Mouse (Mus musculus) limb, embryonic 12.5 days (tissue): ENCODE results near the gene Rheb. TPM values are rescaled to one million over a fixed set of nuclear protein-coding genes. Genes with fewer than 3 reads are reported as not detected.
"Not testable (repeated sequence)": the region's sequence is repeated elsewhere in the genome, so short reads cannot be mapped to it uniquely, and the experiment has no call there.

Experiments used
- ATAC-seq: fragments of 200-750 bp; cut with Nextera tagmentation; 2 replicates; pipeline ENCODE4 v1.8.0; 2017; ENCODE audit warnings: low read depth, moderate TSS enrichment; ENCODE audit not compliant: insufficient number of reproducible peaks, insufficient read depth, low FRiP score, low TSS enrichment
- H3K27ac ChIP-seq: fragments of 300-500 bp; sonication (generic); 2 replicates; pipeline ENCODE4 v1.5.1; 2016; ENCODE audit warnings: mild to moderate bottlenecking, moderate library complexity
- H3K27me3 ChIP-seq: fragments of 300-500 bp; sonication (generic); 2 replicates; pipeline ENCODE4 v1.6.1; 2016; ENCODE audit warnings: mild to moderate bottlenecking, moderate library complexity
- H3K36me3 ChIP-seq: fragments of 300-500 bp; sonication (generic); 2 replicates; pipeline ENCODE4 v1.6.1; 2016; ENCODE audit warnings: mild to moderate bottlenecking, moderate library complexity
- H3K4me1 ChIP-seq: fragments of 300-500 bp; sonication (generic); replicated peaks from 2 replicates; pipeline ENCODE4 v1.6.1; 2016
- H3K4me2 ChIP-seq: fragments of 300-500 bp; sonication (generic); 2 replicates; pipeline ENCODE4 v1.6.1; 2016; ENCODE audit warnings: mild to moderate bottlenecking, moderate library complexity
- H3K4me3 ChIP-seq: fragments of 300-500 bp; sonication (generic); replicated peaks from 2 replicates; pipeline ENCODE4 v1.5.1; 2016; ENCODE audit warnings: mild to moderate bottlenecking
- H3K9ac ChIP-seq: fragments of 300-500 bp; sonication (generic); replicated peaks from 2 replicates; pipeline ENCODE4 v1.6.1; 2016; ENCODE audit warnings: mild to moderate bottlenecking, moderate library complexity
- H3K9me3 ChIP-seq: fragments of 300-500 bp; sonication (generic); 2 replicates; pipeline ENCODE4 v1.6.1; 2016; ENCODE audit warnings: mild to moderate bottlenecking, moderate library complexity
- WGBS: fragments of 180-500 bp; shearing (Covaris S2); methylation state at CpG from one replicate; pipeline ENCODE4 v1.1.7; 2016; 5-methylcytosine and 5-hydroxymethylcytosine counted together
- polyA plus RNA-seq: library from polyadenylated mRNA; unstranded; fragments of >200 nt; fragmentation: Nextera tagmentation; extraction: Ambion mirVana; gene quantifications from 2 replicates; pipeline ENCODE4 v1.2.1, GENCODE M21; 2016

Gene Rheb
- polyA plus RNA-seq, 1 experiment from 2014 or later: 199 TPM

- peak overlapping the region; percentile 85 for H3K4me2 ChIP-seq
- H3K9me3 ChIP-seq: no peaks in the 10 kb centered on the region
- ATAC-seq: no peak
- H3K4me1 ChIP-seq: peaks cover 21% of the 10 kb centered on the region
- no peaks in the 10 kb centered on the region for H3K36me3 ChIP-seq
- WGBS: under 1% methylated on average over 49 of the region's 50 CpGs
- peak overlapping the region; percentile 96 for H3K9ac ChIP-seq
- peak overlapping the region; percentile 99 for H3K27ac ChIP-seq
- peak overlapping the region; percentile 91 for H3K4me3 ChIP-seq
- no peaks in the 10 kb centered on the region for H3K27me3 ChIP-seq
These were observed 656 bp downstream of the Rheb start for GRCm38 (mm10) chr5:24841662-24842273.

GRCm38 (mm10) chr5:24840975-24841431, 1.4 kb downstream of the Rheb start:
- ATAC-seq: no peak
- Histone ChIP-seq H3K9me3 (no peaks in the 10 kb centered on the region), H3K27me3 (no peaks in the 10 kb centered on the region), H3K36me3 (no peaks in the 10 kb centered on the region), H3K4me3 (peak overlapping the region; percentile 91), H3K4me1 (peaks cover 21% of the 10 kb centered on the region), H3K27ac (no peak overlapping the region), H3K4me2 (peak overlapping the region; percentile 85), H3K9ac (peak overlapping the region; percentile 96)
- 29% methylated on average over 11 of the region's 11 CpGs for WGBS

- no peak for ATAC-seq
- Histone ChIP-seq H3K9me3 (no peaks in the 10 kb centered on the region), H3K4me2 (no peak overlapping the region), H3K27ac (peak overlapping the region; percentile 41; the same call in 1 of the 2 replicates), H3K27me3 (no peaks in the 10 kb centered on the region), H3K4me3 (no peak overlapping the region), H3K36me3 (no peaks in the 10 kb centered on the region), H3K4me1 (peaks cover 12% of the 10 kb centered on the region), H3K9ac (no peak overlapping the region)
- WGBS: 57% methylated on average over 5 of the region's 5 CpGs
These were observed 7.9 kb downstream of the Rheb start for GRCm38 (mm10) chr5:24834491-24834890.

GRCm38 (mm10) chr5:24831912-24832311, 10.5 kb downstream of the Rheb start:
- H3K4me2 ChIP-seq: no peak overlapping the region

GRCm38 (mm10) chr5:24828446-24828845, 14.0 kb downstream of the Rheb start:
- Histone ChIP-seq H3K36me3 (no peaks in the 10 kb centered on the region), H3K4me1 (peaks cover 16% of the 10 kb centered on the region; the same call in 1 of the 2 replicates), H3K27ac (no peak overlapping the region), H3K4me3 (no peak overlapping the region), H3K9me3 (no peaks in the 10 kb centered on the region), H3K4me2 (no peak overlapping the region), H3K9ac (no peak overlapping the region), H3K27me3 (no peaks in the 10 kb centered on the region)
- 94% methylated on average over 3 of the region's 3 CpGs for WGBS
- no peak for ATAC-seq

More at GRCm38 (mm10) chr5:24831912-24832311, 10.5 kb downstream of the Rheb start:
- Histone ChIP-seq H3K27me3 (no peaks in the 10 kb centered on the region), H3K4me1 (peaks cover 12% of the 10 kb centered on the region), H3K4me3 (no peak overlapping the region), H3K27ac (no peak overlapping the region), H3K36me3 (no peaks in the 10 kb centered on the region), H3K9ac (no peak overlapping the region), H3K9me3 (no peaks in the 10 kb centered on the region)
- no peak for ATAC-seq
- 93% methylated on average over 3 of the region's 3 CpGs for WGBS

- H3K4me2 ChIP-seq: no peak overlapping the region
- H3K36me3 ChIP-seq: no peaks in the 10 kb centered on the region
- no peak overlapping the region for H3K9ac ChIP-seq
- ATAC-seq: no peak
- H3K4me1 ChIP-seq: peaks cover 16% of the 10 kb centered on the region; the same call in 1 of the 2 replicates
- WGBS: 93% methylated on average over 2 of the region's 2 CpGs
- H3K9me3 ChIP-seq: no peaks in the 10 kb centered on the region
- H3K27me3 ChIP-seq: no peaks in the 10 kb centered on the region
- H3K27ac ChIP-seq: no peak overlapping the region
- no peak overlapping the region for H3K4me3 ChIP-seq
These were observed 15.3 kb downstream of the Rheb start for GRCm38 (mm10) chr5:24827173-24827572.

- Histone ChIP-seq H3K4me1 (peaks cover 20% of the 10 kb centered on the region; the same call in 1 of the 2 replicates), H3K27ac (no peak overlapping the region), H3K4me2 (no peak overlapping the region), H3K9ac (no peak overlapping the region), H3K9me3 (no peaks in the 10 kb centered on the region), H3K36me3 (no peaks in the 10 kb centered on the region), H3K27me3 (no peaks in the 10 kb centered on the region), H3K4me3 (no peak overlapping the region)
- 86% methylated on average over 9 of the region's 9 CpGs for WGBS
- no peak for ATAC-seq
These were observed 16.2 kb downstream of the Rheb start for GRCm38 (mm10) chr5:24826056-24826770.

- peaks cover 23% of the 10 kb centered on the region; the same call in 1 of the 2 replicates for H3K4me1 ChIP-seq
- no peaks in the 10 kb centered on the region for H3K27me3 ChIP-seq
- H3K9me3 ChIP-seq: no peaks in the 10 kb centered on the region
- no peak overlapping the region for H3K4me3 ChIP-seq
- WGBS: 85% methylated on average over 4 of the region's 4 CpGs
- H3K4me2 ChIP-seq: no peak overlapping the region
- no peaks in the 10 kb centered on the region for H3K36me3 ChIP-seq
- ATAC-seq: no peak
- H3K9ac ChIP-seq: no peak overlapping the region
- H3K27ac ChIP-seq: no peak overlapping the region
These were observed 16.9 kb downstream of the Rheb start for GRCm38 (mm10) chr5:24825365-24826055.

- Histone ChIP-seq H3K4me2 (no peak overlapping the region), H3K27ac (no peak overlapping the region), H3K9me3 (no peaks in the 10 kb centered on the region), H3K27me3 (no peaks in the 10 kb centered on the region), H3K4me1 (peaks cover 23% of the 10 kb centered on the region; the same call in 1 of the 2 replicates), H3K4me3 (no peak overlapping the region), H3K36me3 (no peaks in the 10 kb centered on the region), H3K9ac (no peak overlapping the region)
- ATAC-seq: no peak
- WGBS: 82% methylated on average over 6 of the region's 6 CpGs
These were observed 18.5 kb downstream of the Rheb start for GRCm38 (mm10) chr5:24823864-24824405.

- no peak overlapping the region for H3K4me3 ChIP-seq
- no peaks in the 10 kb centered on the region for H3K9me3 ChIP-seq
- 63% methylated on average over 3 of the region's 3 CpGs for WGBS
- no peak for ATAC-seq
- no peak overlapping the region for H3K27ac ChIP-seq
- H3K9ac ChIP-seq: no peak overlapping the region
- H3K4me1 ChIP-seq: peaks cover 23% of the 10 kb centered on the region; the same call in 1 of the 2 replicates
- H3K4me2 ChIP-seq: no peak overlapping the region
- no peaks in the 10 kb centered on the region for H3K27me3 ChIP-seq
- H3K36me3 ChIP-seq: peaks cover 4% of the 10 kb centered on the region; the same call in 1 of the 2 replicates
These were observed 19.6 kb downstream of the Rheb start for GRCm38 (mm10) chr5:24822781-24823180.

- 83% methylated on average over 3 of the region's 3 CpGs for WGBS
- not testable (repeated sequence) for ATAC-seq, H3K27ac ChIP-seq, H3K4me2 ChIP-seq, H3K27me3 ChIP-seq, H3K36me3 ChIP-seq, H3K9me3 ChIP-seq, H3K9ac ChIP-seq, H3K4me3 ChIP-seq
- peaks cover 23% of the 10 kb centered on the region; the same call in 1 of the 2 replicates for H3K4me1 ChIP-seq
These were observed 20.2 kb downstream of the Rheb start for GRCm38 (mm10) chr5:24822231-24822630.
